Mouse (Mus musculus): ENCODE results near the gene 1700029F12Rik.

- TF ChIP-seq CTCF (IDR thresholded peaks at IDR 0.05; ENCODE audit: extremely low read depth, insufficient read depth, insufficient read length, insufficient replicate concordance) (no peak), POLR2A (IDR thresholded peaks at IDR 0.05; ENCODE audit: low read depth, low read length) (no peak)
These were observed 40.7 kb downstream of the 1700029F12Rik start for GRCm38 (mm10) chr13:96993291-96993989.

Measured in spleen, adult 2 months (tissue).